Mouse (Mus musculus): ENCODE measurements around the gene Cyp2b10.
A peak's percentile ranks its signal among the peaks of the same experiment; 100 is the strongest.
"Not testable (repeated sequence)": the region's sequence is repeated elsewhere in the genome, so short reads cannot be mapped to it uniquely, and the experiment has no call there.

Cyp2b10 gene

GRCm38 (mm10) chr7:25897411-25897810, at the start of gene Cyp2b10:
Gene Cyp2b10, plus strand, starts transcription at chr7:25897620.
- DNase-seq (ENCODE audit: low read depth), result no peak

DNA sequence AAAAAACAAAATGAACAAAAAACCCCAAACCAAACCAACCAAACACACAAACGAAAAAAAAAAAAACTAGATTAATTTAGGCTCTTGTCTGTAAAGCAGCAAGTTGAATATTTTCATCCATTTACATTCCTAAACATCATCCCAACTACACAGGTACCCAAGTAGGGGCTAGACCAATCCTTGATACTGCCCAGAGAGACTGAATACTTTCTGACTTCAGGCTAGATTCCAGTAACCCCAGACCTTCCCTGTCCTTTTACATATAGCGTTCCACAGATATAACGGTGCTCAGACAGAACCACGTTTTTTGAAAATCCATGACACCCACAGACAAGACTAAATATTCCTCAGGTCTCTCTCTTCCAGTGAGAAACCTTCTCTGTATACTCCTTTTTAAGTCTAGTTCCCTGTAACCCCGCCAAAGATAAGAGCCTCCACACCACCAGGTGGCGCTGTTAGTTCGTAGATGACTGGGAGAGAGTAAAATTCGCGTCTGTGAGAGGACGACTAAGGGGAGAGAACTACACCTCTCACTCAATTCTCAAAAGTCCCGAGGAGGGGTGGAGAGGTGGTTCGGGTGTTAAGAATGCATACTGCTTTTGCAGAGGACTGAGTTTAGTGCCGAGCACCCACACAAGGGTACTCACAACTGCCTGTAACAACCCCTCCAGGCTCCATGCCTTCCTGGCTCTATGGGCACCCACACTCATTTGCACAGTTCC, 49.5 kb upstream of the Cyp2b10 start:
- DNase-seq (ENCODE audit: low read depth), result peak; percentile 79

DNA sequence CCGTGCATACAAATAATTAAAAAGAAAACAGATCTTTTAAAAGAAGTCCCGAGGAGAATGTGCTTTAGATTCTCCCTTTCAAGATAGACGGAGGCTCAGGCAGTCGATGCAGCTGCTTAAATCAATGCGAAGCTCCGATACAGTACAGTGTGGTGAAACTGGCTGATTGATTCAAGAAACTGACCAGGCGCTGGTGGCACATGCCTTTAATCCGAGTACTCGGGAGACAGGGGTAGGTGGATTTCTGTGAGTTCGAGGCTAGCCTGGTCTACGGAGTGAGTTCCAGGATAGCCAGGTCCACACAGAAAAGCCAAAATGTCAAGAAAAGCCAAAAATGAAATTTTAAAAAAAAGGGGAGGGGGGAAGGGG, 49.0 kb upstream of the Cyp2b10 start:
- DNase-seq (ENCODE audit: low read depth), result peak; percentile 3

DNA sequence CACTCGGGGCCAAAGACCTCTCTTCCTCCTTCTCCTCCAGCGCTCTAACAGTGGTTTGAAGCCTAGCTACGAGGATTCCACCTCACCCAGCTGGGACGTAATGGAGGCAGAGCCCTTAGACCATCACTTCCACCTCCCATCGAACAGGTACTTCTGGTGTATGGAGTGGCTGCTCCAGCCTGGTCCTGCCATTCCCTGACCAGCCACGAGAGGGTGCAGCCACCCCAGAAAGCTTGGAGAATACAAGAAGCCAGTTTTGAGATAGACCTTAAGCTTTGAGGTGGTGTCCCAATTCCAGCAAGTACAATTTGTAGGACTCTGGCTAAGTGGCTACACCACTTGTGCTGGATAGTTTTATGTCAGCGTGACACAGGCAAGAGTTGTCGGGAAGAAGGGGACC, 42.3 kb upstream of the Cyp2b10 start:
- peak; percentile 23 for DNase-seq (ENCODE audit: low read depth)

GRCm38 (mm10) chr7:25859962-25860870, 37.2 kb upstream of the Cyp2b10 start:
- DNase-seq (ENCODE audit: low read depth), result no peak

GRCm38 (mm10) chr7:25862365-25862764, 35.1 kb upstream of the Cyp2b10 start:
- DNase-seq (ENCODE audit: low read depth), result no peak

DNA sequence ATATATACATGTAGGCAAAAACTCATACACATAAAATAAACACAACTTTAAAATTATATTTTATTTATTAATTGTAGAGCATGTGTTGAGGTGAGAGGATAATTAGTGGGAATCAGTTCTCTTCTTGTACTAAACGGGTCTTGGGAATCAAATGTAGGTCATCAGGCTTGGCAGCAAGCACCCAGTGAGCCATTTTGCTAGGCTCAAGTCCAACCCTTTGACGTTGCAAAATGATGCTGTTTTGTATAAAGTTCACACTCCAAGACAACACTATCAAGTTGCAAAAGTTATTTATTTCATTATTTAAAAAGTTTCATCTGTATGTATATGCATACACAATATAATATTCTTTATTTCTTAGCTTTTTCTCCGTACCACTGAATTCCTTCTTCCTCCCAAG, 33.7 kb upstream of the Cyp2b10 start:
- no peak for DNase-seq (ENCODE audit: low read depth)

- DNase-seq (ENCODE audit: low read depth), result no peak
Observed at GRCm38 (mm10) chr7:25864861-25865260, 32.6 kb upstream of the Cyp2b10 start.

DNA sequence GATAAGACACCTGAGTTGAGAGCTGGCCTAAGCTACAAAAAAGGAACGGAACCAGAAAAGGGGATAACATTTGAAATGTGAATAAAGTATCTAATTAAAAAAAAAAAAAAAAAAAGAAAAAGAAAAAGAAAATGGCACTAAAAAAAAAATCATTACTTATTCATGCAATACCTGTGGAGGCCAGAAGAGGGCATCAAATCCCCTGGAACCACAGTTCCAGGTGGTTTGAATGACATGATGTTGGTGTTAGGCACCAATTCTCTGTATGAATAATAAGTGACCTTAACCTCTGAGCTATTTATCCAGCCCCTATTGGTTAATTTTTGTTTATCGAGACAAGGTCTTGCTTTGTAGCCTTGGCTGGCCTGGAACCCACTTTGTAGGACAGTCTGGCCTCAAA, 27.6 kb upstream of the Cyp2b10 start:
- no peak for DNase-seq (ENCODE audit: low read depth)

DNA sequence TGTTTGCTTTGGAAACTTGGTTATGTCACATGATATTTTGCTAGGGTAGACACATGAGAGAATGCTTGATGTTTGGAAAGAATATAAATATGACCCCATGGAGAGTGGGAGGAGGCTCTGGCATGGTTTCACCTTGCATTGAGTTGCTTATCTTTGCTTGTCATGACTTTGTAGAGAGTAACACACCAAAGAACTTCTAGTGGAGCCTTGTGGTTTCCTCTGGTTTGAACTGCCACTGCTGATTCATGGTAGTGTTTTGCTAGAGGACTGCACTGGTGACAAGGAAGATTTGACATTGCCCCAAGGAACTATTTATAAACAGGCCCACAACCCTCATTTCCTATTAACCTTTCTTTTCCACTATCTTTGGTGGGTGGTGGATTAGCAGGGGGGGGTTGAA, 24.8 kb upstream of the Cyp2b10 start:
- DNase-seq (ENCODE audit: low read depth), result no peak

DNA sequence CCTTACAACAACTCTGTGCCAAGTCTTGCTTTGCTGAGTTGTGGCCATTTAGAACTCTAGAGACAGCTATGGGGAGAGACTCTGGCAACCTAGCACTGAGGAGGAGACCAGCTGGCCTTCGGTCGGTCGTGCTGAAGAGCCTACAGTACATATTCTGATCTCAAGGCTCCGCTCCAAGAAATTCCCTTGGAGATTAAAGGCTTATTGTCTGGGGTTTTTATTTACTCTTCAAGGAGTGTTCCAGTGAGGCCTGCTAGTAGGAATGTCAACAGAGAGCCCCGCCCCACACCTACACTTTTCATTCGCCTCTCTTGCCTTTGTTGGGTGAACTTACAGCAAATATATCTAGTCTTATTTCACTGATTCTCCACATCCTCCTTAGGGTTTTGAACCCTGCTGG, 18.7 kb upstream of the Cyp2b10 start:
- no peak for DNase-seq (ENCODE audit: low read depth)

GRCm38 (mm10) chr7:25880721-25881120, 16.7 kb upstream of the Cyp2b10 start:
- DNase-seq (ENCODE audit: low read depth), result not testable (repeated sequence)

GRCm38 (mm10) chr7:25884272-25884671, 13.1 kb upstream of the Cyp2b10 start:
- no peak for DNase-seq (ENCODE audit: low read depth)

- no peak for DNase-seq (ENCODE audit: low read depth)
Observed at GRCm38 (mm10) chr7:25887758-25888157, 9.7 kb upstream of the Cyp2b10 start.

DNA sequence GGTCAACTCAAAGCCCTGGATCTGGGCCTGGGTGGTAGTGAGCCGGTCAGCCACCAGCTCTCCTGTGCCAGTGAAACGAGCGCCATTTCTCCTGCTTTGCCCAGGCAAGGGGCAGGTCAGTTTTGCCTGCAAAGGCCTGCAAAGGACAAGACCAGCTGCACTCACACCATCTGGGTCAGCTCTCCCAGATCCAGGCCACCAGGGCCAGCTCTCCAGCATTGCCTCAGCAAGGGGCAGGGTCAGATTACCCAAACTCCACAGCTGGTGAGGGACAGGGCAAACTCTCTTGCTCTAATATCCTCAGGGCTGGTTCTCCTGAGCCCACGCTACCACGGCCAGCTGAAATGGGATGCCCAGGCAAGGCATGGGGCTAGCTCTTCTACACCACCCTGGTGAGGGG, 4.3 kb upstream of the Cyp2b10 start:
- DNase-seq (ENCODE audit: low read depth), result no peak

- no peak for DNase-seq (ENCODE audit: low read depth)
Observed at GRCm38 (mm10) chr7:25895162-25895561, 2.3 kb upstream of the Cyp2b10 start.

GRCm38 (mm10) chr7:25898064-25898463, 644 bp downstream of the Cyp2b10 start:
- peak; percentile 4 for DNase-seq (ENCODE audit: low read depth)

DNA sequence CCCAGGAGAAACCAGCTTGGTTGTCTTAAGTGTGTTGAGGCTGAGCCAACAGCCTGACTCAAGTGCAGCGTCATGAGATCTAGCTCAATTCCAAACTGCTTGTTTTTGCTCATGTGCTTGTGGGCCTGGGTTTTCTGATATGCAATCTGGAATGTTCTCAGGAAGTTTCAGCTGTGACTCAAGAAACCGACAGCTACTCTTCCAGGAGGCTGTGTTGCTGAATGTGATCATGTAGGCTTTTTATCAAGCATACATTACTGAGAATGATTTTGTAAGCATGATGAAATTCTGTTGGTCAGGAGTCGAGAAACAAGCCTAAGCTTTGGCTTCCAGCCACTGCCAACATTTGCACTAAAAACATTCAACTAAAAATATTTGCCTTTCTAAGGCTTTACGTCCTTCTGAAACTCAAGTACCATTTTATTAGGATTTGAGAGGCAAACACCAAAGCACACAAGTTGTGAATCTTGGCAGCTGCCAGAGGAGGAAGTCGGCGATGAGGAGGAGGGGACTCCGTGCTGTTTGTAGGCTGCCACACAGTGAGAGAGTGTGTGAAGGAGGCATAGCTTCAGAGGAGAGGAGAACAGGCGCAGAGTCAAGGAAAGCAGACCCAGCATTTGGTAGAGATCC, 4.8 kb downstream of the Cyp2b10 start:
- no peak for DNase-seq (ENCODE audit: low read depth)

DNA sequence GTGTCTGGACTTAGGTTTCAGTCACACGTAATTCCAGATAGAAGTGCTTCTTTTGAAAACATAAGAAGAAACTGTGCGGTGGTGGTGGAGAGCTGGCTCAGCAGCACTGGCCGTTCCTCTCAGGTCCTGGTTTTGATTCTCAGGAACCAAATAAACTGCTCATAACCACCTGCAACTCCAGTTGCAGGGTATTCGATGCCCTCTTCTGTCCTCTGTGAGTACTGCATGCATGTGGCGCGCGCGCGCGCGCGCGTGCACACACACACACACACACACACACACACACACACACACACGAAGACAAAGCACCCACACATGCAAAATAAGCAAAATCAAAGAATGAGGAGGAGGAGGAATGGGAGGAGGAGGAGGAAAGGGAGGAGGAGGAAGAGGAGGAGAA, 5.7 kb downstream of the Cyp2b10 start:
- no peak for DNase-seq (ENCODE audit: low read depth)

- DNase-seq (ENCODE audit: low read depth), result peak; percentile 21
Observed at GRCm38 (mm10) chr7:25904066-25904465, 6.6 kb downstream of the Cyp2b10 start.

DNA sequence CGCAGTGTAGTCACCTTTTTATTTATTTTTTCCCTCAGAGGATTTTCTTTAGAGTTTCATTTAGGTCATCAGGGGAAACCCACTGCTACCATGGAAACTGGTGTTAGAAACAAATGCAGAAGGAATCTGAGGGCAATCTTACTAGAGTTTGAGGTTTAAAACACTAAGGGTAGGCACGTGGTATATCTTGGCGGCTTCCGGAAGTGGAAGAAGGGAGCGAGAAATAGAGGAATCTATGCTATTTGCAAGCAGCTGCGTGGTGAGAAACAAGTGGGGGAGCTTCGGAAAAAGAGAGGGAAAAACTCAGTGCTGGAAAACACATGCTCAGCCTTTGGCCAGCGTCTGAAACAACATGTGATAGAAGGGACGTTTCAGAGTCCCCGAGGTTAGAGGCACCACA, 7.1 kb downstream of the Cyp2b10 start:
- no peak for DNase-seq (ENCODE audit: low read depth)

- DNase-seq (ENCODE audit: low read depth), result no peak
Observed at GRCm38 (mm10) chr7:25907380-25907779, 10.0 kb downstream of the Cyp2b10 start.

DNA sequence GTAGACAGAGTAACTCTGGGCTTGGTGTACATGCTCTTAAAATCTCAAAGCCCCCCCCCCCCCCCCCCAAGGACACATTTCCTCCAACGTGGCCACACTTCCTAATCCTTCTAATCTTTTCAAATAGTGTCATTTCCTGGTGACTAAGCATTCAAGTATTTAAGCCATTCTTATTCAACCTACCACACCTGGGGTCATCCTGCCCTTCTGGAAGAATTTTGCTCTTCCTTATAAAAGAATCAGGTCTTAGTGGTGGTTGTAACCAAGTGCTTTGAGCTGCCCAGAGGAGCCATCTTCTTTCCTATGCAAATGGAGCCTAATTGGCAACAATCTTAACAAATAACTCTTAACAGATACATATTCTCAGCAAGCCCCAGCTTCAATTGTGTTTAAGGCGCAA, 12.6 kb downstream of the Cyp2b10 start:
- no peak for DNase-seq (ENCODE audit: low read depth)
